Mouse (Mus musculus): ENCODE results near the gene Crot.

- TF ChIP-seq ZMIZ1 (IDR thresholded peaks at IDR 0.05; ENCODE audit: low read depth, low read length) (no peak), EP300 (IDR thresholded peaks at IDR 0.05; ENCODE audit: low read length) (no peak), POLR2A (IDR thresholded peaks at IDR 0.05; ENCODE audit: low read depth, low read length) (no peak), NRF1 (IDR thresholded peaks at IDR 0.05; ENCODE audit: low read depth, low read length) (no peak), CTCF (conservative IDR thresholded peaks at IDR 0.05 in 1 of 2, IDR thresholded peaks at IDR 0.05 in 1 of 2; ENCODE audit: low read depth in 2 of 2, low read length in 2 of 2) (no peak), ZKSCAN1 (IDR thresholded peaks at IDR 0.05; ENCODE audit: borderline replicate concordance, low read depth, low read length) (no peak), MAX (IDR thresholded peaks at IDR 0.05; ENCODE audit: low read length) (no peak), ZC3H11A (IDR thresholded peaks at IDR 0.05; ENCODE audit: low read depth, low read length) (no peak), TCF12 (IDR thresholded peaks at IDR 0.05; ENCODE audit: low read depth, low read length) (no peak), USF1 (IDR thresholded peaks at IDR 0.05; ENCODE audit: low read depth, low read length) (no peak)
Observed at GRCm38 (mm10) chr5:8960534-8960933, 36.6 kb downstream of the Crot start.
